Mouse (Mus musculus) ES-E14 (cell line): ENCODE measurements around the gene Iqschfp. TPM values are rescaled to one million over a fixed set of nuclear protein-coding genes. Genes with fewer than 3 reads are reported as not detected.

ENCODE experiments used
- DNase-seq: peaks from one replicate; pipeline ENCODE4 v3.0.0-alpha.2; 2013; ENCODE audit warnings: low read depth, low spot score
- H3K27ac ChIP-seq: 2 replicates; pipeline ENCODE4 v1.5.1; 2012; ENCODE audit warnings: low read depth, mild to moderate bottlenecking, low read length, moderate library complexity, mixed read lengths; ENCODE audit not compliant: poor library complexity, insufficient read depth, severe bottlenecking
- H3K36me3 ChIP-seq: 2 replicates; pipeline ENCODE4 v1.6.1; 2012; ENCODE audit warnings: mild to moderate bottlenecking, low read length, moderate library complexity, mixed read lengths; ENCODE audit not compliant: control insufficient read depth, poor library complexity, insufficient read depth, severe bottlenecking
- H3K4me1 ChIP-seq, 2 experiments: fragments of 150-350 bp in 1 of 2; sonication (generic) in 1 of 2; 2 replicates each; pipeline ENCODE4 v1.6.1; 2012; ENCODE audit warnings: low read length in 2 of 2, mild to moderate bottlenecking in 1 of 2, mixed read lengths in 1 of 2; ENCODE audit not compliant: control insufficient read depth in 2 of 2, insufficient read depth in 2 of 2, poor library complexity in 1 of 2
- H3K4me3 ChIP-seq, 2 experiments: fragments of 150-350 bp in 1 of 2; sonication (generic) in 1 of 2; 2 replicates each; pipeline ENCODE4 v1.5.1; 2012; ENCODE audit warnings: low read length in 2 of 2, low read depth in 1 of 2, mild to moderate bottlenecking in 1 of 2, mixed read lengths in 1 of 2; ENCODE audit not compliant: insufficient read depth in 1 of 2, poor library complexity in 1 of 2, severe bottlenecking in 1 of 2
- H3K9ac ChIP-seq: 2 replicates; pipeline ENCODE4 v1.6.1; 2012; ENCODE audit warnings: low read depth, mild to moderate bottlenecking, low read length, mixed read lengths; ENCODE audit not compliant: poor library complexity, insufficient read depth, severe bottlenecking
- H3K9me3 ChIP-seq: fragments of 150-350 bp; sonication (generic); 2 replicates; pipeline ENCODE4 v1.6.1; 2012; ENCODE audit warnings: low read depth, mild to moderate bottlenecking, low read length; ENCODE audit not compliant: control insufficient read depth, insufficient read depth
- CHD2 ChIP-seq: IDR thresholded peaks from 2 replicates; pipeline ENCODE4 v1.6.1; 2014; ENCODE audit warnings: mild to moderate bottlenecking, low read depth, low read length, inconsistent platforms
- HCFC1 ChIP-seq: IDR thresholded peaks from 2 replicates; pipeline ENCODE4 v1.6.1; 2012; ENCODE audit warnings: low read length, inconsistent platforms, borderline replicate concordance; ENCODE audit not compliant: insufficient read depth
- MAFK ChIP-seq: IDR thresholded peaks from 2 replicates; pipeline ENCODE4 v1.6.1; 2014; ENCODE audit warnings: mild to moderate bottlenecking, low read depth, low read length, inconsistent platforms; ENCODE audit not compliant: insufficient read depth
- ZC3H11A ChIP-seq: IDR thresholded peaks from 2 replicates; pipeline ENCODE4 v1.6.1; 2012; ENCODE audit warnings: low read depth, mild to moderate bottlenecking, inconsistent platforms, low read length, borderline replicate concordance
- ZNF384 ChIP-seq: IDR thresholded peaks from 2 replicates; pipeline ENCODE4 v1.6.1; 2012; ENCODE audit warnings: low read depth, low read length, inconsistent platforms
- in situ Hi-C, 2 experiments: fragments of 600-800 bp; cut with MboI; formaldehyde crosslinking; loops; one replicate each; pipeline ENCODE4 v1.15.1; 2025; ENCODE audit warnings: low sequenced_read_pairs in 2 of 2, inconsistent platforms in 1 of 2; ENCODE audit not compliant: unreplicated experiment in 2 of 2
- total RNA-seq: library from RNA; depleted of rRNA; stranded (reverse); fragments of 300-350 nt; gene quantifications from 2 replicates; pipeline ENCODE4 v1.2.3, GENCODE M21; 2012

The Iqschfp gene
- total RNA-seq, 1 experiment = not detected

DNA sequence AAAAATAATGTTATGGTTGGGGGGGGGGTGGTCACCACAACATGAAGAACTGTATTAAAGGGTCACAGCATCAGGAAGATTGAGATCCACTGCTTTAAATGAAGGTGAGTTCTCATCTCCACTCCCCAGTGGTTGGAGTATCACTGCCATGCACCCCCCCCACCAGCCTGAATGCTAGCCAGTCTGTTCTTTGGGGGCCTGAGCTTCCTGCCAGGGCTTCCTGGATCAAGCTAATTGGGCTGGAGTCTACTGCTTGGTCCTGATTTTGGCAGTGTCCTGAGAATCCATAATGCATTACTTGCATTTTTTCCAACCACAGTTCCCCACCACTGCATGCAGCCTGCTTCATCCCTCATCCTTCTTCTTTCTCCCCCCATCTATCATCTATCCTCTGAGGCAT, 68.7 kb downstream of the Iqschfp start:
- Histone ChIP-seq H3K9me3 (no peaks in the 10 kb centered on the region), H3K9ac (no peak overlapping the region), H3K27ac (no peak overlapping the region), H3K4me1 (no peaks in the 10 kb centered on the region), H3K4me3 (no peak overlapping the region), H3K36me3 (no peaks in the 10 kb centered on the region)
- in situ Hi-C loops = no loop called here
- DNase-seq = no peak
- no peak for TF ChIP-seq HCFC1
- TF ChIP-seq ZNF384 = no peak
- no peak for TF ChIP-seq ZC3H11A

DNA sequence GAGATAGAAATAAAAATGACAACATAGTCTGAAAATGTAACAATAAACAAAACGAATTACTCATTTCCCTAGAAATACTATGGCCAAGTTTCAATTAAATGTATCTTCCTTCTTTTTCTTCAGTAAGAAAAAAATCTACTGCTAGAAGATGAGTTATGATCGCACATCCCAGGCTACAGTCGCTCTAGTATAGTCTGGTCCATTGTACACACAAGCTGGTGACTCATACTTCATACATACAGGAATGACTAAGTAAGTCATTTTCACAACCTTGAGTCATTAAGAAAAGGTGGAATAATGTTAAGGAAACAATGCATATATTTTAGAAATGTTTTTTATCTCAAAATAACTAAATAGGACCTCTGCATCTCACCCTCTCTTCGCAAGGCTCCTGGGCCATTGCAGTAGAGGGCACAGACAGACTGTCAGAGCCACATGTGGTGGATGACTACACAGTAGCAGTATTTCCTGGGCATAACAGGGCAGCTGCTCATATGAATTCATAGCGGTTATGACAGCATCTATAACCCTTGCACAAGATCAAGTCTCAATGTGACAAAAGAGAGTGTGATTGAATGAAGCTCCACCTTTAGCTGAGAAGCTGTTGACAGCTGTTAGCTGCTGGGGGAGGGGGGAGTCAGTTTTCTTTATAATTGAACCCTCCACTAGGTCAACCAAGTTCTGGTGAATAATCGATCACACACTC, 70.1 kb downstream of the Iqschfp start:
- TF ChIP-seq MAFK = no peak
- no peak for TF ChIP-seq HCFC1
- TF ChIP-seq CHD2 = no peak
- no peak for TF ChIP-seq ZNF384
- no peak for TF ChIP-seq ZC3H11A
- H3K36me3 ChIP-seq = no peaks in the 10 kb centered on the region
- no peak overlapping the region for H3K4me3 ChIP-seq
- no peaks in the 10 kb centered on the region for H3K4me1 ChIP-seq
- no peak for DNase-seq
- no peak overlapping the region for H3K9ac ChIP-seq
- H3K9me3 ChIP-seq = no peaks in the 10 kb centered on the region
- in situ Hi-C loops = no loop called here
- no peak overlapping the region for H3K27ac ChIP-seq

DNA sequence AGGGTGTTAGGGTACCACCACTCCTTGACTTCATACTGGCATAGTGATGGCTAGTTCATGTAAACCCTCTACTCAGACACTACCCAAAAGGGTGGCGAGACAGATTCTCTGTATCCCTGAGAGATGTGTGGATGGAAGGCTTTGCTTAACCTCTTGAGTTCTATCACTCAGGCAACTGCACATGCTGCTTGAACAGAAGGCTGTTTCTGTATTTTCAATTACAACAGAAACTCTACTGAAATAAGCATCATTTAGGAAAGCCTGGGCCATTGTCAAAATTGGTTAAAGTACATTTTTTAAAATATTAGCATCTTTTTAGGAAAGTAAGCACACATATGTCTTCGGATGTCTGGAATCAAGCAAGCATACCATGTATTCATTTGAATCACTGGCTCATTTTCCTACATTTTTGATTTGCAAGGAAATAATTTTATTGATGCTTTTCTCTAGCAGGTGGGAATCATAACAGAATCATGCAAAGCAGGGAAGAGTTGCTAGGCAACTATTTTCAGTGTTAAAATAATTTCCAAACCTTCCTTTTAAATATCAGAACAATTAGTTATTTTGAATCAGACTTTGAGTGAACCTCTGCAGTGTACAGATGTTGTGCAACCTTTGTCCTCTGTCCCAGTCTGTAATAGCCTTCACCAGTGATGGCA, 82.4 kb downstream of the Iqschfp start:
- in situ Hi-C loops = no loop called here
- TF ChIP-seq ZNF384 = no peak
- no peak for TF ChIP-seq ZC3H11A
- TF ChIP-seq CHD2 = no peak
- no peak for TF ChIP-seq MAFK
- Histone ChIP-seq H3K36me3 (no peaks in the 10 kb centered on the region), H3K9ac (no peak overlapping the region), H3K4me3 (no peak overlapping the region), H3K4me1 (no peaks in the 10 kb centered on the region), H3K27ac (no peak overlapping the region), H3K9me3 (no peaks in the 10 kb centered on the region)
- DNase-seq = no peak

DNA sequence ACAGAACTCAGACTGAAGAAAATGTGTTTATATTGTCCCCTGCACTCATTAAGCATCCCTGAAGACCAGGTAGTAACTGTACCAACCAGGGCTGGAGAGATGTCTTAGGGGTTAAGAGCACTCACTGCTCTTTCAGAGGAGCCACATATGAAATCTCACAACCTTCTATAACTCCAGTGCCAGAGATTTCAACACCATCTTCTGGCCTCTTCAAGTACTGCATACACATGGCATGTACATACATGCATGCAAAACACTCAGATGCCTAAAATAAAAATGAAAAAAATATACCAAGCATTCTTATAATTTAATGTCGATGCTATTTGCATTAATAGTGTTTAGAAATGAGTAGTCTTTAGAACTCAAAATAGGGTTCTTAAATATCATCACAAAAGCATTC, 88.0 kb downstream of the Iqschfp start:
- Histone ChIP-seq H3K9me3 (no peaks in the 10 kb centered on the region), H3K4me1 (no peaks in the 10 kb centered on the region; a peak in 1 of 4 replicates), H3K9ac (no peak overlapping the region), H3K36me3 (no peaks in the 10 kb centered on the region), H3K4me3 (no peak overlapping the region), H3K27ac (no peak overlapping the region)
- no peak for DNase-seq
- in situ Hi-C loops = no loop called here
- TF ChIP-seq ZC3H11A (no peak), ZNF384 (no peak), HCFC1 (no peak), CHD2 (no peak), MAFK (no peak)
